Mouse (Mus musculus) neural tube, embryonic 15.5 days (tissue): ENCODE measurements around the gene Gm26657. TPM values are rescaled to one million over a fixed set of nuclear protein-coding genes. Genes with fewer than 3 reads are reported as not detected.

Experiments
- ATAC-seq: fragments of 200-750 bp; cut with Nextera tagmentation; 2 replicates; pipeline ENCODE4 v1.8.0; 2017; ENCODE audit warnings: mild to moderate bottlenecking, moderate TSS enrichment, moderate library complexity; ENCODE audit not compliant: low FRiP score
- H3K27ac ChIP-seq: fragments of 300-500 bp; sonication (generic); replicated peaks from 2 replicates; pipeline ENCODE4 v1.5.1; 2015; ENCODE audit warnings: mild to moderate bottlenecking, inconsistent platforms
- H3K27me3 ChIP-seq: fragments of 300-500 bp; sonication (generic); replicated peaks from 2 replicates; pipeline ENCODE4 v1.6.1; 2015; ENCODE audit warnings: inconsistent platforms
- H3K36me3 ChIP-seq: fragments of 300-500 bp; sonication (generic); 2 replicates; pipeline ENCODE4 v1.6.1; 2015; ENCODE audit warnings: inconsistent platforms
- H3K4me1 ChIP-seq: fragments of 300-500 bp; sonication (generic); 2 replicates; pipeline ENCODE4 v1.6.1; 2015; ENCODE audit warnings: inconsistent platforms
- H3K4me2 ChIP-seq: fragments of 300-500 bp; sonication (generic); 2 replicates; pipeline ENCODE4 v1.6.1; 2015; ENCODE audit warnings: inconsistent platforms, mild to moderate bottlenecking, moderate library complexity
- H3K4me3 ChIP-seq: fragments of 300-500 bp; sonication (generic); replicated peaks from 2 replicates; pipeline ENCODE4 v1.5.1; 2015; ENCODE audit warnings: mild to moderate bottlenecking, inconsistent platforms
- H3K9ac ChIP-seq: fragments of 300-500 bp; sonication (generic); replicated peaks from 2 replicates; pipeline ENCODE4 v1.6.1; 2015; ENCODE audit warnings: mild to moderate bottlenecking, inconsistent platforms
- H3K9me3 ChIP-seq: fragments of 300-500 bp; sonication (generic); replicated peaks from 2 replicates; pipeline ENCODE4 v1.6.1; 2016; ENCODE audit warnings: inconsistent platforms
- WGBS: fragments of 180-500 bp; shearing (Covaris S2); methylation state at CpG from one replicate; pipeline ENCODE4 v1.1.7; 2015; ENCODE audit warnings: mixed read lengths; 5-methylcytosine and 5-hydroxymethylcytosine counted together
- polyA plus RNA-seq: library from polyadenylated mRNA; unstranded; fragments of >200 nt; fragmentation: Nextera tagmentation; extraction: Ambion mirVana; gene quantifications from 2 replicates; pipeline ENCODE4 v1.2.1, GENCODE M21; 2015

Gm26657 gene
- polyA plus RNA-seq: not detected in 2 replicates

DNA sequence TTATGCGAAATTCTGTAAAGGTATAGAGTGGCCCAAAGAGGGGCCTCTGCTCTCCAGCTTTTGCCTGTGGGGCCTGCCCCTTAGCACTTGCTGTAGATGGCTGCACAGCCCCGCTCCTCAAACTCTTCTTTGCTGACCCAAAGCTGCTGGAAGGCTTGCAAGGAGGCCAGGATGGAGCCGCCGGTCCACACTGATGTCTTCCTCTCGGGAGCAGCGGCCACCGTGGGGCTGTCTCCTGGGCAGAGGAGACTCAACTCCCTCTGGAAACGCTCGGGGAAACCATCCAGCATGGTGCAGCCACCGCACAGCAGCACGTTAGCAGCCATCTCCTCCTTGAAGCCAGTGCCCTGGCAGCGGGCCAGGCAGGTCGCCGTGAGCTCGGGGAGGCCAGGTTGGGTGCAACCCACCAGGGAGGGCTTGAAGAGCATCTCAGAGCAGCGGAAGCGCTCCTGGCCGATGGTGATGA is at the start of gene Gm26657:
Gm26657 (plus strand) TSS at position 51 of the 466 bp plus-strand sequence.
- Histone ChIP-seq H3K36me3 (peaks cover 12% of the 10 kb centered on the region; the same call in 1 of the 2 replicates), H3K4me1 (no peaks in the 10 kb centered on the region), H3K9ac (no peak within 1 kb of the TSS), H3K9me3 (no peaks in the 10 kb centered on the region), H3K27me3 (no peaks in the 10 kb centered on the region), H3K4me3 (no peak within 1 kb of the TSS), H3K27ac (no peak within 1 kb of the TSS), H3K4me2 (no peak within 1 kb of the TSS)
- ATAC-seq: no peak
- WGBS: 89% methylated on average over 18 of the region's 18 CpGs

DNA sequence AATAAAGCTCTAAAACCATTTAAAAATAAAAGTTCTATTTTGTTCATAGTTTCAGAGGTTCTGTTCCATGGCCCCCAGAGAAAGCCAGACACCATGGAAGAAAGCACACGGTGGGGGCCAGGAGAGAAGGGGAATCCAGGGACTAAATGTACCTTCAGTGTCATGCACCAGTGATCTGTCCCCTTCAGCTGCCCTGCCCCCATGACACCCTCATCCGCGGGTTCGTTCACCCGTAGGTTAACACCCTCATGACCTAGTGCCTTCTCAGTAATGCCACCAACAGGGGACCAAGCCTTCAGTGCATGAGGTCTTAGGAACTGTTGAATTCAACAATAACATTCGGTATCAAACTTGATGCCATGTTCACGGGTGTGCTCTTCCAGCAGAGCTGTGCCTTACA is 43.5 kb upstream of the Gm26657 start:
- H3K4me2 ChIP-seq: no peak overlapping the region
- H3K27me3 ChIP-seq: no peaks in the 10 kb centered on the region
- H3K4me1 ChIP-seq: no peaks in the 10 kb centered on the region
- no peak overlapping the region for H3K9ac ChIP-seq
- no peaks in the 10 kb centered on the region for H3K36me3 ChIP-seq
- no peaks in the 10 kb centered on the region for H3K9me3 ChIP-seq
- WGBS: 92% methylated on average over 7 of the region's 7 CpGs
- no peak for ATAC-seq
- no peak overlapping the region for H3K4me3 ChIP-seq
- H3K27ac ChIP-seq: no peak overlapping the region

DNA sequence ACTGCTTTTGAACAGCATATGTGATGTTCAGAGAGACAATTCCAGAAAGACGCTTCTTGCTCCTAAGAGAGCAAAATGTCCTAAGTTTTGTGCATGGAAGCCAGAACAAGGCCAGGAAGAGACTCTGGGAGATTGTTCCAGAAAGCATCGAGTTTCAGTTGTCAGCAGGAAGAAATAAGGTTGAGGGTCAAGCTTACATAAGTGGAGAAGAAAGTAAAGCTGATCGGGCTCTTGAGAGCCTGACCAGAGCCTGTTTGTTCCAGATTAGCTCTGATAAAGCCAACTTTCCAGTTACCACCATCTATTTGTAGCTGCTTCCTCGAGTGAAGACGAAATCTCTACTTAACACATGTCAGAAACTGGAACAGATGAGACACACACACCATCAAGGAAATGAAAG is 41.2 kb upstream of the Gm26657 start:
- no peaks in the 10 kb centered on the region for H3K9me3 ChIP-seq
- H3K4me3 ChIP-seq: no peak overlapping the region
- no peak overlapping the region for H3K9ac ChIP-seq
- no peaks in the 10 kb centered on the region for H3K4me1 ChIP-seq
- H3K27me3 ChIP-seq: no peaks in the 10 kb centered on the region
- H3K4me2 ChIP-seq: no peak overlapping the region
- 80% methylated on average over 5 of the region's 5 CpGs for WGBS
- no peak for ATAC-seq
- no peak overlapping the region for H3K27ac ChIP-seq
- no peaks in the 10 kb centered on the region for H3K36me3 ChIP-seq

DNA sequence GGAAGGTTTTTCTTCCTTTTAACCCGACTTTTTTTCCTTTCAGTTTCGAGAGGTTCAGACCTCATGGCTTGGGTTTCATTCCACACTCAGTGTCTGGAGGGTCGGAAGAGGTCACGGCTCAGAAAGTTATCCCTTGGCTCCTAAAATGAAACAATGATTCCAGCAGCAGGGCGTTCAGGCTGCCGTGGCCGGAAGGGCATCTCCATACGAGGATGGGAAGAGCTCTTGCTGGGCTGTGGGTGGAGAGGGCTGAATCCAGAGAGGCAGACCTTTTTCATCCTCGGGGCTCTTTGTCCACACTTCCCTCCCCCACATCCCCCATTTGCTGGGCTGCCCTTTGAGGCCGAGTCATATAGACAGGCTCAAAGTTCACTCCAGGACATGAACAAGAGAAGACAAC is 37.6 kb upstream of the Gm26657 start:
- Histone ChIP-seq H3K9ac (no peak overlapping the region), H3K4me1 (no peaks in the 10 kb centered on the region), H3K27me3 (no peaks in the 10 kb centered on the region), H3K36me3 (no peaks in the 10 kb centered on the region), H3K4me3 (no peak overlapping the region), H3K9me3 (no peaks in the 10 kb centered on the region), H3K27ac (no peak overlapping the region), H3K4me2 (no peak overlapping the region)
- ATAC-seq: no peak
- 13% methylated on average over 10 of the region's 10 CpGs for WGBS

DNA sequence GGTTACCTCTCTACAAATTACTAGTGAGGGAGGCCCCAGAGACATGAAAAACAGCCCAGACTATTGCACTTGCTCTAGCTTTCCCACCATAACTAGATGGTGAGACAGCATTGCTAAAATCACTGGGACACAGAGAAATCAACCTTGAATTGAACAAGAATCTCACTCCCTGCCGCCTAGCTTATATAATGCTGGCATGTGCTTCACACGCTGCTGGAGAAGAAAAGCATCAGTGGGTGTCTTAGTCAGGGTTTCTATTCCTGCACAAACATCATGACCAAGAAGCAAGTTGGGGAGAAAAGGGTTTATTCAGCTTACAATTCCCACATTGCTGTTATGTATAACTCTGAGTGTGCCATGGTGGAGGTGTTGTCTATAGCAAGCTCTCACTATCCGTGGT is 26.7 kb upstream of the Gm26657 start:
- H3K27ac ChIP-seq: no peak overlapping the region
- no peaks in the 10 kb centered on the region for H3K9me3 ChIP-seq
- no peak overlapping the region for H3K9ac ChIP-seq
- ATAC-seq: no peak
- H3K27me3 ChIP-seq: no peaks in the 10 kb centered on the region
- H3K4me3 ChIP-seq: no peak overlapping the region
- no peak overlapping the region for H3K4me2 ChIP-seq
- H3K36me3 ChIP-seq: no peaks in the 10 kb centered on the region
- 85% methylated on average over 3 of the region's 3 CpGs for WGBS
- H3K4me1 ChIP-seq: no peaks in the 10 kb centered on the region

DNA sequence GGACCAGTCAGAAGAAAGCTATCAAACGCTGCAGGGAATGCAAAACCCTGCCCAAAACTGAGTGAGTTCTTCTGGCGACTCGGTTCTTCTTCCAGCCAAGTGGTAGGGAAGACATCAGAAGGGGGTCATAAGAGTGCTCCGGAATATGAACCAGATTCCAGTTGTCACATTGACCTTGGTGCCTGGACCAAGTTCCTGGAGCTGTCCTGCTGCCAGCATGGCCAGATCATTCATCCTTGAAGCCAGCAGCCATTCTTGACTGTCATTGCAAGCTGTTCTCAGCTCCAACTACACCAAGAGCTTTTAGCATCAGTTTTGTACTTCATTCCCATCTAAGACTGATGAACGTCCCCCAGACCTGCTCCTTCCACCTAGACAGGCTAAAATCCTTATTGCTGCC is 23.1 kb upstream of the Gm26657 start:
- Histone ChIP-seq H3K27ac (no peak overlapping the region), H3K36me3 (no peaks in the 10 kb centered on the region), H3K4me2 (no peak overlapping the region), H3K27me3 (no peaks in the 10 kb centered on the region), H3K9me3 (no peaks in the 10 kb centered on the region), H3K4me3 (no peak overlapping the region), H3K9ac (no peak overlapping the region), H3K4me1 (0 out of 2 replicates have a peak, but pooled peaks cover 5% of the 10 kb centered on the region)
- ATAC-seq: no peak
- WGBS: 61% methylated on average over 5 of the region's 5 CpGs

DNA sequence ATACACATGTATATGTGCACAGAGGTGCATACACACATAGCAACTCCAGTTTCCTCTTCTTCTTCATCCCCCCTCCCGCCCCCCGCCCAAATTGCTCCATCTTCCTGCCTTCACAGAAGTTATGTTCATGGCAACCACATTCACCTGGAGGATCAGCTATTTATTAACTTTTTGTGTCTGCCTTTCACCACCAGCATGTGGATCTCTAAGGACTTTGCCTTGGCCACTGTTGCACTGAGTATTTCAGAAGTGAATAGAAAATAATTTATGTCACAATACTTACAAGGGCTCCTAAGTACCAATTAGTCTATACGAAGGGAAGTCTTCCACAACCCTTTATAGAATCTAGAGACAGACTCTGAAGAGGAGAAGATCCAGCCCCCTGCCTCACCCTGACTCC is 21.9 kb upstream of the Gm26657 start:
- 0 out of 2 replicates have a peak, but pooled peaks cover 5% of the 10 kb centered on the region for H3K4me1 ChIP-seq
- H3K36me3 ChIP-seq: no peaks in the 10 kb centered on the region
- H3K9ac ChIP-seq: no peak overlapping the region
- no peak overlapping the region for H3K4me3 ChIP-seq
- no peak overlapping the region for H3K27ac ChIP-seq
- H3K4me2 ChIP-seq: no peak overlapping the region
- H3K27me3 ChIP-seq: no peaks in the 10 kb centered on the region
- ATAC-seq: no peak
- WGBS: 78% methylated on average over 3 of the region's 3 CpGs
- no peaks in the 10 kb centered on the region for H3K9me3 ChIP-seq

DNA sequence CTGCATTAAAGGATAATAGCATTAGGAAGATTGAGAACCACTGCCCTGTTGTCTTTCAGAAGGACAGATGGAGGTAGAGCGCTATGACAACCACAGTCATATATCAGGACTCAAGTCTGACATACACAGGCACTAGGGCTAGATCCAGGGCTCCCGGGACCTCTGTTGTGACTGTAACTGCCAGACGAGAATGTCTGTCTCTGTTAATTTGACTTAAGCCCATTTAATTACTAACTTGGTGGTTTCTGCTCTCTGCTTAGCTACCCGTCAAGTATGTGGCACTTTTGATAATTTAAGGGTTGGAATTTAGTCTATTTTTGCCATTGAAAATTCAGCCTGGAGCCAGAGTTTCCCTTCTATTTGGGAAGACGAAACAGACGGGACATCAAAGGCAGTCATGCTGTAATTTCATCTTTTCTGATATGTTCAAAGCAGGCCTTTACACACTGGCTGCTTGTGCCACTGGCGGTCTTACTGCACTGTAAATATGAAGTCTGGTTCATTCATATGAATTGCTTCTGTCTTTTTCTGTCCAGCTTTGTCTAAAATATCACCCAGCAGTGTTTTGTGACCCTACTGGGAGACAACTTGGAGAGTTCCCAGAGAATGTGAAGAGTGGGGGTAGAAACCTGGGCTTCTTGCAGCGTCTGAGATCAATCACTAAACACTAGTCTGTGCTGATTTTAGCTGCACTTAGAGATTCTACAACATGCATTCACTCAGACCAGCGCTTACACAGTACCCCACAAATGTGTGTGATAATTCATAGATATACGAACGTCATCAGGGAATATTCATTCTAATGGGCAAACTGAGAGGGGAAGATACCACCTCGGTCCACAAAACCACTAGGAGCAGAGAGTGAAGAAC is 21.1 kb upstream of the Gm26657 start:
- Histone ChIP-seq H3K27me3 (no peaks in the 10 kb centered on the region), H3K9ac (no peak overlapping the region), H3K4me3 (no peak overlapping the region), H3K9me3 (no peaks in the 10 kb centered on the region), H3K4me1 (0 out of 2 replicates have a peak, but pooled peaks cover 5% of the 10 kb centered on the region), H3K36me3 (no peaks in the 10 kb centered on the region), H3K27ac (no peak overlapping the region), H3K4me2 (no peak overlapping the region)
- 63% methylated on average over 12 of the region's 12 CpGs for WGBS
- no peak for ATAC-seq

DNA sequence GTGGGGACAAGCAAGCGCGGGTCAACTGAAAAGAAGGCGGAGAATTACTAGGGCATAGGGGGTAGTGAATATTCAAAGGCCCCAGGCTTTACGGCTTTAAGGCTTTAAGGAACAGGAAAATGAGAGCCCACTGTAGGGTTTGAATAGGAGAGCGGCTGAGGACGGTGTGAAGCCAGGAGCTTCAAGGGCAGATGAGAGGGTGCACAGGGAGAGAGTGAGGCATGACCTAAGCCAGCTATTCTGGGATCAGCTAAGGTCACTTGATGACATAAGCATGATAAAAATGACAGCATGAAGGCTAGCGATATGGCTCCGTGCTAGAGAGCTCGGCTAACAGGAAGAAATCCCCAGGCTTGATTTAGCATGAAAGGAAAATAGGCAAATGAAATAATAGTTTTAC is 20.4 kb upstream of the Gm26657 start:
- no peaks in the 10 kb centered on the region for H3K9me3 ChIP-seq
- no peak overlapping the region for H3K9ac ChIP-seq
- 0 out of 2 replicates have a peak, but pooled peaks cover 5% of the 10 kb centered on the region for H3K4me1 ChIP-seq
- no peaks in the 10 kb centered on the region for H3K27me3 ChIP-seq
- no peak overlapping the region for H3K27ac ChIP-seq
- ATAC-seq: no peak
- H3K4me3 ChIP-seq: no peak overlapping the region
- no peaks in the 10 kb centered on the region for H3K36me3 ChIP-seq
- H3K4me2 ChIP-seq: no peak overlapping the region
- 57% methylated on average over 9 of the region's 9 CpGs for WGBS

DNA sequence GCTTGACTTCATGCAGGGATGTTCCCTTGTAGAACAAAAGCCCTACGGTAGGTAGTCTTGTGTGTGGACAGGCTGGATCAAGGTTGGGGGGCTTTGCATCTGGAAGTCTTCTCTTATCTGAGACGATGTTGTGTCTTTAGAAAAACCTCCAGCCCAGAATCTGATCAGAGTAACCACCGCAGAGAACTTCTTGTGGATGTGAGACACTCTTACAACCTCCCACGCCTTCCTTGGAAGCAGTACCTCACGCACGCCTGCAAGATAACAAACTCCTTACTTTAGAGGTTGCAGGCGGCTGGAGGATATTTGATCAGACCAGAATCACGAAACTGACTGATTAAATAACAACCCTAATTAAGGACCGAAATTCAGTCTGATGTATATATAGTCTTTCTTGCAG is 19.5 kb upstream of the Gm26657 start:
- Histone ChIP-seq H3K36me3 (no peaks in the 10 kb centered on the region), H3K27me3 (no peaks in the 10 kb centered on the region), H3K4me3 (no peak overlapping the region), H3K4me1 (0 out of 2 replicates have a peak, but pooled peaks cover 5% of the 10 kb centered on the region), H3K4me2 (no peak overlapping the region), H3K9me3 (no peaks in the 10 kb centered on the region), H3K27ac (no peak overlapping the region), H3K9ac (no peak overlapping the region)
- WGBS: 93% methylated on average over 9 of the region's 9 CpGs
- ATAC-seq: no peak

DNA sequence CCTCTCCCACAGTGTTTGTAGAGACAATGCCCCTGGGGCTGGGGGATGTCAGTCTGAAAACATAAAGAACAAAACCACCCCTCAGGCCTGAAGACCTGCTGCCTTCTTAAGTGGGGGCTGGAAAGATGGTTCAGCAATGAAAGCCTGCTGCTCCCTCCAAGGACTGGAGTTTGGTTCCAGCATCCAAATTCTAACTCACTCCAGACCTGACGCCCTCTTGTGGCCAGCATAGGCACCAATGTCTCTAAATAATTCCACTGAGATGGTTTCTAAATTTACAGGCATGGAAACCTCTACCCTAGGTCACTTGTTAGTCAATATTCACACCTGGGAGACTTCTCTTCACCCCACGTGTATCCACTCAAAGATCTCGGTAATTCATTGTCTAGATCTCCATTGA is 18.4 kb upstream of the Gm26657 start:
- H3K9me3 ChIP-seq: no peaks in the 10 kb centered on the region
- H3K9ac ChIP-seq: no peak overlapping the region
- 0 out of 2 replicates have a peak, but pooled peaks cover 5% of the 10 kb centered on the region for H3K4me1 ChIP-seq
- no peak for ATAC-seq
- 34% methylated on average over 3 of the region's 3 CpGs for WGBS
- H3K4me3 ChIP-seq: no peak overlapping the region
- no peaks in the 10 kb centered on the region for H3K27me3 ChIP-seq
- H3K36me3 ChIP-seq: no peaks in the 10 kb centered on the region
- H3K27ac ChIP-seq: no peak overlapping the region
- no peak overlapping the region for H3K4me2 ChIP-seq

DNA sequence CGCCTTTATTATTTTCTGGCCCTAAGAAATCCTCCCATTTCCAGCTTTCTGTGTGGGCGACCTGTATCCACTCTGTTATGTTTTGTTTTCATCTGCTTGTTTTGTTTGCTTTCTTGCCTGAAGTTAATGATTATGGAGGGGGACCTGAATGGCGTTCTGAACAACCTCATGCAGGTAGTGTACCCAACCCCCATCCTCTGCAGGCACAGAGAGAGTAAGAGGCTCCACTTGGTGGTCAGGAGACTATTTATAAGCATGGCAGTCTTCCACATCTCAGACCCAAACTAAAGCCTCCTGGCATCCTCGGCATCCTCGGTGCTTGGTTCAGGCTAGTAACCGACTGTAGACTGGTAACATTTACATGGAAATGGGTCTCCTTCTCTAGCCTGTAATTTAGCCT is 17.5 kb upstream of the Gm26657 start:
- Histone ChIP-seq H3K9ac (no peak overlapping the region), H3K4me2 (no peak overlapping the region), H3K27me3 (no peaks in the 10 kb centered on the region), H3K4me3 (no peak overlapping the region), H3K27ac (no peak overlapping the region), H3K9me3 (no peaks in the 10 kb centered on the region), H3K4me1 (0 out of 2 replicates have a peak, but pooled peaks cover 5% of the 10 kb centered on the region), H3K36me3 (no peaks in the 10 kb centered on the region)
- 58% methylated on average over 6 of the region's 6 CpGs for WGBS
- no peak for ATAC-seq
